Mouse (Mus musculus) liver, embryonic 14.5 days (tissue): Measurements from ENCODE around the gene Pgpep1l. TPM values are rescaled to one million over a fixed set of nuclear protein-coding genes. Genes with fewer than 3 reads are reported as not detected.

Experiments used
- ATAC-seq: fragments of 200-750 bp; cut with Nextera tagmentation; 2 replicates; pipeline ENCODE4 v1.8.0; 2017; ENCODE audit warnings: moderate number of reproducible peaks, mild to moderate bottlenecking, moderate library complexity; ENCODE audit not compliant: insufficient read depth
- DNase-seq, 3 experiments: peaks; one replicate each; pipeline ENCODE4 v3.0.0-alpha.2; 2012 to 2013; ENCODE audit warnings: low read depth in 3 of 3, low spot score in 3 of 3
- H3K27ac ChIP-seq: fragments of 300-500 bp; sonication (generic); 2 replicates; pipeline ENCODE4 v1.5.1; 2014; ENCODE audit warnings: moderate library complexity, mild to moderate bottlenecking, control low read depth, inconsistent platforms
- H3K27me3 ChIP-seq: fragments of 300-500 bp; sonication (generic); 2 replicates; pipeline ENCODE4 v1.6.1; 2014; ENCODE audit warnings: mild to moderate bottlenecking, low read length, moderate library complexity; ENCODE audit not compliant: control insufficient read depth, insufficient read depth
- H3K36me3 ChIP-seq: fragments of 300-500 bp; sonication (generic); replicated peaks from 2 replicates; pipeline ENCODE4 v1.6.1; 2014; ENCODE audit warnings: low read depth; ENCODE audit not compliant: control insufficient read depth, insufficient read depth
- H3K4me1 ChIP-seq, 2 experiments: fragments of 200-500 bp in 1 of 2; fragments of 300-500 bp in 1 of 2; sonication (generic) in 1 of 2; replicated peaks; 2 replicates each; pipeline ENCODE4 v1.6.1; 2012 to 2014; ENCODE audit warnings: antibody characterized with exemption in 1 of 2, inconsistent platforms in 1 of 2, low read length in 1 of 2; ENCODE audit not compliant: control insufficient read depth in 2 of 2, insufficient read depth in 2 of 2
- H3K4me2 ChIP-seq: fragments of 300-500 bp; sonication (generic); 2 replicates; pipeline ENCODE4 v1.6.1; 2014; ENCODE audit warnings: low read depth, mild to moderate bottlenecking, control low read depth, moderate library complexity
- H3K4me3 ChIP-seq, 2 experiments: fragments of 200-500 bp in 1 of 2; fragments of 300-500 bp in 1 of 2; sonication (generic) in 1 of 2; 2 replicates each; pipeline ENCODE4 v1.5.1; 2012 to 2014; ENCODE audit warnings: low read depth in 2 of 2, low read length in 2 of 2, mild to moderate bottlenecking in 2 of 2, control low read depth in 1 of 2, inconsistent platforms in 1 of 2, moderate library complexity in 1 of 2; ENCODE audit not compliant: insufficient read depth in 1 of 2
- H3K9ac ChIP-seq: fragments of 300-500 bp; sonication (generic); replicated peaks from 2 replicates; pipeline ENCODE4 v1.6.1; 2014; ENCODE audit warnings: mild to moderate bottlenecking, control low read depth, moderate library complexity
- H3K9me3 ChIP-seq: fragments of 300-500 bp; sonication (generic); 2 replicates; pipeline ENCODE4 v1.6.1; 2016; ENCODE audit warnings: low read length, mixed read lengths; ENCODE audit not compliant: control insufficient read depth
- CTCF ChIP-seq: IDR thresholded peaks from 2 replicates; pipeline ENCODE4 v1.5.1; 2016; ENCODE audit warnings: antibody characterized with exemption, low read depth, control low read depth
- EP300 ChIP-seq: IDR thresholded peaks from 2 replicates; pipeline ENCODE4 v1.6.1; 2016; ENCODE audit warnings: antibody characterized with exemption, low read depth
- WGBS: fragments of 180-500 bp; shearing (Covaris S2); extraction: QIAGEN DNeasy Blood & Tissue Kit; methylation state at CpG from one replicate; pipeline ENCODE4 v1.1.7; 2014; ENCODE audit not compliant: insufficient replicate concordance; 5-methylcytosine and 5-hydroxymethylcytosine counted together
- polyA plus RNA-seq, 2 experiments: library from polyadenylated mRNA; depleted of rRNA in 1 of 2; stranded (reverse) in 1 of 2; unstranded in 1 of 2; fragments of >200 nt; fragmentation: Nextera tagmentation in 1 of 2; extraction: Ambion mirVana in 1 of 2; gene quantifications; 2 replicates each; pipeline versions ENCODE4 v1.2.1 to v1.2.3; 2012 to 2014

The Pgpep1l gene
- polyA plus RNA-seq, 2 experiments: not detected

GRCm38 (mm10) chr7:68262612-68263200 is 1.3 kb downstream of the Pgpep1l start:
- ATAC-seq (no peak), DNase-seq (no peak)
- Histone ChIP-seq H3K4me1 (0 out of 4 replicates have a peak, but pooled peaks cover 0 to 2% of the 10 kb centered on the region in 2 experiments), H3K27me3 (peaks cover 10% of the 10 kb centered on the region), H3K4me3 (no peak overlapping the region), H3K36me3 (no peaks in the 10 kb centered on the region), H3K27ac (no peak overlapping the region), H3K9ac (no peak overlapping the region), H3K4me2 (no peak overlapping the region), H3K9me3 (no peaks in the 10 kb centered on the region)
- TF ChIP-seq EP300: no peak
- 0 out of 2 replicates have a peak, but pooled peaks have one; percentile 4 for TF ChIP-seq CTCF
- 50% methylated on average over 8 of the region's 8 CpGs for WGBS

- DNase-seq: no peak
- WGBS: 54% methylated on average over 6 of the region's 6 CpGs
- 0 out of 4 replicates have a peak, but pooled peaks cover 0 to under 1% of the 10 kb centered on the region in 2 experiments for H3K4me1 ChIP-seq
- no peak overlapping the region for H3K27ac ChIP-seq
- H3K4me3 ChIP-seq: no peak overlapping the region
- H3K9me3 ChIP-seq: no peaks in the 10 kb centered on the region
- ATAC-seq: no peak
- no peak overlapping the region for H3K9ac ChIP-seq
- H3K27me3 ChIP-seq: peaks cover 6% of the 10 kb centered on the region
- TF ChIP-seq EP300 (no peak), CTCF (no peak)
- no peaks in the 10 kb centered on the region for H3K36me3 ChIP-seq
- H3K4me2 ChIP-seq: no peak overlapping the region
Observed at GRCm38 (mm10) chr7:68259523-68260081, 4.4 kb downstream of the Pgpep1l start.

DNA sequence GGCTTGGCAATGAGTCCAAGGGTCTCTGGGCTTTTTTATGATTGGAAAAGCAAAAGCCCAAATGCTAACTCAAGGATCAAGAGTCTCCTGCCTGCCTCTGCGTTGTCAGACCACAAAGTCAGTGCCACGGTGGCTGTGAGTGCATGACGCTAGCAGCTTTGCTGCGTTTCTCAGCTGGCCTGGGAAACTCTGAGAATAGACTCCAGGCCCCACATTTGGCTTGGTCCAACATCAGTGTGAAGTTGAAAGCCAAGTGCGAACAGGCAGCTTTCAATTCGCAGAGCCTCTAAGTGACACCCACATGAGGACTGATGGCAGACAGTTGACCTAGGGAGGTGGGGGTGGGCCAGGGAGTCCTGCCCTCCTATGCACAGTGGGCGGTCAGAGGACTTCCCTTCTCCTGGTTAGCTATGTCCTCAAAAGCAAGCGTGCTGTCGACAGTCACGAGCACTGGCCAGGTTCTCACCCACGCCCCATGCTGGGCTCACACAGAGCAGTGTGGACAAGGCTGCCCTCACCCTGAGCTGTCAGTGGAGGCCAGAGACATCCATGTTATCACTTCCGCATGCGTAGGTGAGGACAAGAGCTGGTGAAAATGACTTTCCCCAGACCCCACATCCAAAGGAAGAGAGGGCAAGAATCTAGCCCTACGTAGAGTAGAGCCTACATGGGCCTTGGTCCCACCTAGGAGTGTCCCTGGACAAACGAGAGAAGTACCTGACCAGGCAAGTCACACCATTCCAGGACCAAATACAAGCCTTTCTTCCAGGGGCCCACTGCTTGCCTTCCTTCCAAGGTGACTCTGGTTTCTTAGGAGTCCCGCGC is 5.5 kb downstream of the Pgpep1l start:
- Histone ChIP-seq H3K4me1 (no peaks in the 10 kb centered on the region), H3K4me2 (no peak overlapping the region), H3K36me3 (no peaks in the 10 kb centered on the region), H3K27ac (no peak overlapping the region), H3K9me3 (no peaks in the 10 kb centered on the region), H3K27me3 (no peaks in the 10 kb centered on the region; the same call in 1 of the 2 replicates), H3K4me3 (no peak overlapping the region), H3K9ac (no peak overlapping the region)
- ATAC-seq (no peak), DNase-seq (no peak)
- TF ChIP-seq EP300: no peak
- no peak for TF ChIP-seq CTCF
- WGBS: 57% methylated on average over 17 of the region's 17 CpGs

GRCm38 (mm10) chr7:68257767-68258166 is 6.3 kb downstream of the Pgpep1l start:
- Histone ChIP-seq H3K4me3 (no peak overlapping the region), H3K9me3 (no peaks in the 10 kb centered on the region), H3K4me2 (no peak overlapping the region), H3K9ac (no peak overlapping the region), H3K27me3 (no peaks in the 10 kb centered on the region; the same call in 1 of the 2 replicates), H3K27ac (no peak overlapping the region), H3K4me1 (no peaks in the 10 kb centered on the region), H3K36me3 (no peaks in the 10 kb centered on the region)
- WGBS: 33% methylated on average over 2 of the region's 2 CpGs
- DNase-seq (no peak), ATAC-seq (no peak)
- TF ChIP-seq CTCF (no peak), EP300 (no peak)

- no peak overlapping the region for H3K27ac ChIP-seq
- H3K9me3 ChIP-seq: no peaks in the 10 kb centered on the region; the same call in 1 of the 2 replicates
- no peaks in the 10 kb centered on the region for H3K36me3 ChIP-seq
- no peak for DNase-seq
- H3K27me3 ChIP-seq: no peaks in the 10 kb centered on the region
- H3K9ac ChIP-seq: no peak overlapping the region
- 49% methylated on average over 3 of the region's 3 CpGs for WGBS
- no peak overlapping the region for H3K4me2 ChIP-seq
- no peak overlapping the region for H3K4me3 ChIP-seq
- TF ChIP-seq EP300: no peak
- TF ChIP-seq CTCF: no peak
- ATAC-seq: no peak
- no peaks in the 10 kb centered on the region for H3K4me1 ChIP-seq
Observed at GRCm38 (mm10) chr7:68250902-68251301, 13.1 kb downstream of the Pgpep1l start.
